Mouse (Mus musculus): ENCODE results near the gene Slc4a10. TPM values are rescaled to one million over a fixed set of nuclear protein-coding genes. Genes with fewer than 3 reads are reported as not detected.
"Not testable (repeated sequence)": the region's sequence is repeated elsewhere in the genome, so short reads cannot be mapped to it uniquely, and the experiment has no call there.

Slc4a10 gene
- 0.10 and 0.18 TPM in 2 replicates for polyA plus RNA-seq (2014; fragmentation: Nextera tagmentation; extraction: Ambion mirVana)

GRCm38 (mm10) chr2:62046421-62046845, at the start of gene Slc4a10:
Slc4a10 (plus strand) TSS chr2:62046462.
- Histone ChIP-seq H3K27ac (replicated peaks; ENCODE audit: low read depth, low read length) (no peak within 1 kb of the TSS), H3K4me1 (ENCODE audit: control insufficient read depth, insufficient read depth, low read length) (no peaks in the 10 kb centered on the region), H3K36me3 (replicated peaks; ENCODE audit: control insufficient read depth, insufficient read depth, low read depth, low read length) (no peaks in the 10 kb centered on the region), H3K27me3 (ENCODE audit: control insufficient read depth, insufficient read depth, low read length) (no peaks in the 10 kb centered on the region), H3K9ac (replicated peaks; ENCODE audit: low read length) (peak within 1 kb of the TSS; percentile 57), H3K4me3 (ENCODE audit: low read depth, low read length) (peak within 1 kb of the TSS; percentile 45), H3K4me2 (ENCODE audit: low read depth, low read length) (peak within 1 kb of the TSS; percentile 53), H3K9me3 (replicated peaks; ENCODE audit: control insufficient read depth, low read length) (no peaks in the 10 kb centered on the region)
- no peak for ATAC-seq (replicated peaks; ENCODE audit: insufficient number of reproducible peaks, low FRiP score, low TSS enrichment, low read depth)
- no peak for DNase-seq (ENCODE audit: low spot score)
- WGBS: 12% methylated on average over 10 of the region's 10 CpGs

GRCm38 (mm10) chr2:62001251-62001650, 45.0 kb upstream of the Slc4a10 start:
- ATAC-seq (replicated peaks; ENCODE audit: insufficient number of reproducible peaks, low FRiP score, low TSS enrichment, low read depth); H3K27ac ChIP-seq (replicated peaks; ENCODE audit: low read depth, low read length); H3K27me3 ChIP-seq (ENCODE audit: control insufficient read depth, insufficient read depth, low read length); H3K4me2 ChIP-seq (ENCODE audit: low read depth, low read length); DNase-seq (ENCODE audit: low spot score); H3K9me3 ChIP-seq (replicated peaks; ENCODE audit: control insufficient read depth, low read length); H3K4me3 ChIP-seq (ENCODE audit: low read depth, low read length); H3K4me1 ChIP-seq (ENCODE audit: control insufficient read depth, insufficient read depth, low read length); H3K9ac ChIP-seq (replicated peaks; ENCODE audit: low read length); H3K36me3 ChIP-seq (replicated peaks; ENCODE audit: control insufficient read depth, insufficient read depth, low read depth, low read length): not testable (repeated sequence)
- 93% methylated on average over 6 of the region's 6 CpGs for WGBS

GRCm38 (mm10) chr2:62018209-62018608, 28.1 kb upstream of the Slc4a10 start:
- Histone ChIP-seq H3K9ac (replicated peaks; ENCODE audit: low read length) (no peak overlapping the region), H3K9me3 (replicated peaks; ENCODE audit: control insufficient read depth, low read length) (no peaks in the 10 kb centered on the region), H3K36me3 (replicated peaks; ENCODE audit: control insufficient read depth, insufficient read depth, low read depth, low read length) (no peaks in the 10 kb centered on the region), H3K4me3 (ENCODE audit: low read depth, low read length) (no peak overlapping the region), H3K4me2 (ENCODE audit: low read depth, low read length) (no peak overlapping the region), H3K27ac (replicated peaks; ENCODE audit: low read depth, low read length) (no peak overlapping the region), H3K27me3 (ENCODE audit: control insufficient read depth, insufficient read depth, low read length) (no peaks in the 10 kb centered on the region), H3K4me1 (ENCODE audit: control insufficient read depth, insufficient read depth, low read length) (no peaks in the 10 kb centered on the region)
- 51% methylated on average over 3 of the region's 3 CpGs for WGBS
- no peak for ATAC-seq (replicated peaks; ENCODE audit: insufficient number of reproducible peaks, low FRiP score, low TSS enrichment, low read depth)
- DNase-seq (ENCODE audit: low spot score): no peak

- 15% methylated on average over 10 of the region's 10 CpGs for WGBS
- no peak for ATAC-seq (replicated peaks; ENCODE audit: insufficient number of reproducible peaks, low FRiP score, low TSS enrichment, low read depth)
- H3K27me3 ChIP-seq (ENCODE audit: control insufficient read depth, insufficient read depth, low read length): no peaks in the 10 kb centered on the region
Observed at GRCm38 (mm10) chr2:62046861-62047503, 720 bp downstream of the Slc4a10 start.

GRCm38 (mm10) chr2:62047504-62048005, 1.3 kb downstream of the Slc4a10 start:
- Histone ChIP-seq H3K9me3 (replicated peaks; ENCODE audit: control insufficient read depth, low read length) (no peaks in the 10 kb centered on the region), H3K36me3 (replicated peaks; ENCODE audit: control insufficient read depth, insufficient read depth, low read depth, low read length) (no peaks in the 10 kb centered on the region), H3K4me1 (ENCODE audit: control insufficient read depth, insufficient read depth, low read length) (no peaks in the 10 kb centered on the region), H3K27ac (replicated peaks; ENCODE audit: low read depth, low read length) (no peak overlapping the region), H3K4me3 (ENCODE audit: low read depth, low read length) (peak overlapping the region; percentile 45), H3K4me2 (ENCODE audit: low read depth, low read length) (peak overlapping the region; percentile 53), H3K27me3 (ENCODE audit: control insufficient read depth, insufficient read depth, low read length) (no peaks in the 10 kb centered on the region), H3K9ac (replicated peaks; ENCODE audit: low read length) (peak overlapping the region; percentile 57)
- DNase-seq (ENCODE audit: low spot score): peak; percentile 69
- ATAC-seq (replicated peaks; ENCODE audit: insufficient number of reproducible peaks, low FRiP score, low TSS enrichment, low read depth): peak; percentile 77
- under 1% methylated on average over 14 of the region's 14 CpGs for WGBS

More at GRCm38 (mm10) chr2:62046861-62047503, 720 bp downstream of the Slc4a10 start:
- no peak for DNase-seq (ENCODE audit: low spot score)
- Histone ChIP-seq H3K9ac (replicated peaks; ENCODE audit: low read length) (peak overlapping the region; percentile 57), H3K27ac (replicated peaks; ENCODE audit: low read depth, low read length) (no peak overlapping the region), H3K4me1 (ENCODE audit: control insufficient read depth, insufficient read depth, low read length) (no peaks in the 10 kb centered on the region), H3K4me3 (ENCODE audit: low read depth, low read length) (peak overlapping the region; percentile 45), H3K9me3 (replicated peaks; ENCODE audit: control insufficient read depth, low read length) (no peaks in the 10 kb centered on the region), H3K4me2 (ENCODE audit: low read depth, low read length) (peak overlapping the region; percentile 53), H3K36me3 (replicated peaks; ENCODE audit: control insufficient read depth, insufficient read depth, low read depth, low read length) (no peaks in the 10 kb centered on the region)

GRCm38 (mm10) chr2:62048116-62048515, 1.9 kb downstream of the Slc4a10 start:
- 19% methylated on average over 3 of the region's 3 CpGs for WGBS
- Histone ChIP-seq H3K4me2 (ENCODE audit: low read depth, low read length) (no peak overlapping the region), H3K27ac (replicated peaks; ENCODE audit: low read depth, low read length) (no peak overlapping the region), H3K9ac (replicated peaks; ENCODE audit: low read length) (no peak overlapping the region), H3K27me3 (ENCODE audit: control insufficient read depth, insufficient read depth, low read length) (no peaks in the 10 kb centered on the region), H3K36me3 (replicated peaks; ENCODE audit: control insufficient read depth, insufficient read depth, low read depth, low read length) (no peaks in the 10 kb centered on the region), H3K9me3 (replicated peaks; ENCODE audit: control insufficient read depth, low read length) (no peaks in the 10 kb centered on the region), H3K4me1 (ENCODE audit: control insufficient read depth, insufficient read depth, low read length) (no peaks in the 10 kb centered on the region), H3K4me3 (ENCODE audit: low read depth, low read length) (no peak overlapping the region)
- DNase-seq (ENCODE audit: low spot score) (no peak), ATAC-seq (replicated peaks; ENCODE audit: insufficient number of reproducible peaks, low FRiP score, low TSS enrichment, low read depth) (no peak)

- H3K4me3 ChIP-seq (ENCODE audit: low read depth, low read length): no peak overlapping the region
- no peaks in the 10 kb centered on the region for H3K27me3 ChIP-seq (ENCODE audit: control insufficient read depth, insufficient read depth, low read length)
- H3K36me3 ChIP-seq (replicated peaks; ENCODE audit: control insufficient read depth, insufficient read depth, low read depth, low read length): no peaks in the 10 kb centered on the region
- no peak for ATAC-seq (replicated peaks; ENCODE audit: insufficient number of reproducible peaks, low FRiP score, low TSS enrichment, low read depth)
- H3K9me3 ChIP-seq (replicated peaks; ENCODE audit: control insufficient read depth, low read length): no peaks in the 10 kb centered on the region
- H3K4me1 ChIP-seq (ENCODE audit: control insufficient read depth, insufficient read depth, low read length): no peaks in the 10 kb centered on the region
- no peak overlapping the region for H3K4me2 ChIP-seq (ENCODE audit: low read depth, low read length)
- no peak overlapping the region for H3K27ac ChIP-seq (replicated peaks; ENCODE audit: low read depth, low read length)
- no peak overlapping the region for H3K9ac ChIP-seq (replicated peaks; ENCODE audit: low read length)
- DNase-seq (ENCODE audit: low spot score): no peak
Observed at GRCm38 (mm10) chr2:62076512-62076911, 30.2 kb downstream of the Slc4a10 start.

- no peaks in the 10 kb centered on the region for H3K9me3 ChIP-seq (replicated peaks; ENCODE audit: control insufficient read depth, low read length)
- no peaks in the 10 kb centered on the region for H3K36me3 ChIP-seq (replicated peaks; ENCODE audit: control insufficient read depth, insufficient read depth, low read depth, low read length)
- no peak overlapping the region for H3K4me2 ChIP-seq (ENCODE audit: low read depth, low read length)
- 72% methylated on average over 3 of the region's 3 CpGs for WGBS
- no peaks in the 10 kb centered on the region for H3K27me3 ChIP-seq (ENCODE audit: control insufficient read depth, insufficient read depth, low read length)
- DNase-seq (ENCODE audit: low spot score): no peak
- no peak overlapping the region for H3K27ac ChIP-seq (replicated peaks; ENCODE audit: low read depth, low read length)
- no peak for ATAC-seq (replicated peaks; ENCODE audit: insufficient number of reproducible peaks, low FRiP score, low TSS enrichment, low read depth)
- H3K4me1 ChIP-seq (ENCODE audit: control insufficient read depth, insufficient read depth, low read length): no peaks in the 10 kb centered on the region
- no peak overlapping the region for H3K4me3 ChIP-seq (ENCODE audit: low read depth, low read length)
- no peak overlapping the region for H3K9ac ChIP-seq (replicated peaks; ENCODE audit: low read length)
Observed at GRCm38 (mm10) chr2:62087566-62087965, 41.3 kb downstream of the Slc4a10 start.
